Mouse (Mus musculus): ENCODE results near the gene Olfr1471. TPM values are rescaled to one million over a fixed set of nuclear protein-coding genes. Genes with fewer than 3 reads are reported as not detected.
"Not testable (repeated sequence)": the region's sequence is repeated elsewhere in the genome, so short reads cannot be mapped to it uniquely, and the experiment has no call there.

The Olfr1471 gene
- total and polyA plus RNA-seq, 3 experiments: not detected

DNA sequence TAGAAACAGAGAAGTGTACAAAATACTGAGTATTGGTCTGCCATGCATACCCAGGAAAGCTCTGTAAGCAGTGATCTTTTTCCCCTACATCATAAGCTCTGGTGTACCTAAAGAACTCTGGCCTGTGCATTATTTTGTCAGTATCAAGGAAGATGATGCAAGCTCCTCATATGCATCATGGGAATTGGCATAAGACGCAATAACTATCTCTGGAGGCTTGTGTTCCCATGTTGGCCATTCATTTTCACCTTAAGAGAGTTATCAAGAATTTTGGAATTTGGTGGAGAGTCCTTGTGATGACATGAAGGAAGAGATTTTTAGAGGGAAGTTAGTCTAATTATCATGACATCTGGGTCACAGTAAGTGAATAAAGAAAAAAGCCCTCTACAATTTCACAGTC is 12.8 kb downstream of the Olfr1471 start, which contains the start of gene Olfr1472:
Gene Olfr1472 (minus strand): TSS at position 101 of the 400 bp plus-strand sequence.
- in situ Hi-C loops (cut with MboI; ENCODE audit: low pct_ligation_motif_present, low pct_unique_long_range_greater_than_20kb, low sequenced_read_pairs) (no loop called here), dilution Hi-C loops (cut with MboI; ENCODE audit: extremely low pct_ligation_motif_present, extremely low pct_unique_long_range_greater_than_20kb, low sequenced_read_pairs) (no loop called here)
- no peak within 1 kb of the TSS for H3K9ac ChIP-seq (ENCODE audit: insufficient read depth, low read depth)
- H3K9me3 ChIP-seq (replicated peaks; ENCODE audit: low read length): no peaks in the 10 kb centered on the region
- H3K4me2 ChIP-seq (ENCODE audit: insufficient read depth, low read depth, poor library complexity, severe bottlenecking): no peak within 1 kb of the TSS
- DNase-seq (ENCODE audit: extremely low read depth): no peak
- H3K27ac ChIP-seq (ENCODE audit: insufficient read depth, low read depth): no peak within 1 kb of the TSS
- no peaks in the 10 kb centered on the region for H3K79me2 ChIP-seq (replicated peaks; ENCODE audit: control insufficient read depth, extremely low read depth, insufficient read depth, poor library complexity, severe bottlenecking)
- no peak within 1 kb of the TSS for H3K4me3 ChIP-seq (replicated peaks in 1 of 3; ENCODE audit: low read depth in 2 of 3, low read length in 2 of 3, poor library complexity in 1 of 3)
- H3K27me3 ChIP-seq (replicated peaks): no peaks in the 10 kb centered on the region
- TF ChIP-seq MYC (IDR thresholded peaks at IDR 0.05; ENCODE audit: low read depth, low read length) (no peak), EP300 (IDR thresholded peaks at IDR 0.05; ENCODE audit: low read length) (no peak), E2F4 (IDR thresholded peaks at IDR 0.05; ENCODE audit: insufficient replicate concordance, low read depth, low read length) (no peak), ZNF384 (IDR thresholded peaks at IDR 0.05; ENCODE audit: low read depth, low read length) (no peak), POLR2AphosphoS2 (IDR thresholded peaks at IDR 0.05; ENCODE audit: low read depth, low read length) (no peak), TBP (conservative IDR thresholded peaks at IDR 0.05; ENCODE audit: low read depth, low read length) (no peak), JUN (IDR thresholded peaks at IDR 0.05; ENCODE audit: insufficient read depth, low read depth, low read length) (no peak), TCF12 (IDR thresholded peaks at IDR 0.05; ENCODE audit: low read depth, low read length) (no peak), ETS1 (conservative IDR thresholded peaks at IDR 0.05; ENCODE audit: low read depth, low read length) (no peak), ZMIZ1 (IDR thresholded peaks at IDR 0.05; ENCODE audit: low read depth, low read length) (no peak), CHD2 (IDR thresholded peaks at IDR 0.05; ENCODE audit: low read length) (no peak), MAZ (IDR thresholded peaks at IDR 0.05; ENCODE audit: low read depth, low read length) (no peak)
- H3K36me3 ChIP-seq (replicated peaks in 1 of 2; ENCODE audit: control insufficient read depth in 1 of 2, insufficient read depth in 1 of 2, low read length in 1 of 2): no peaks in the 10 kb centered on the region
- H3K4me1 ChIP-seq (ENCODE audit: control insufficient read depth in 1 of 2, insufficient read depth in 2 of 2): no peaks in the 10 kb centered on the region

DNA sequence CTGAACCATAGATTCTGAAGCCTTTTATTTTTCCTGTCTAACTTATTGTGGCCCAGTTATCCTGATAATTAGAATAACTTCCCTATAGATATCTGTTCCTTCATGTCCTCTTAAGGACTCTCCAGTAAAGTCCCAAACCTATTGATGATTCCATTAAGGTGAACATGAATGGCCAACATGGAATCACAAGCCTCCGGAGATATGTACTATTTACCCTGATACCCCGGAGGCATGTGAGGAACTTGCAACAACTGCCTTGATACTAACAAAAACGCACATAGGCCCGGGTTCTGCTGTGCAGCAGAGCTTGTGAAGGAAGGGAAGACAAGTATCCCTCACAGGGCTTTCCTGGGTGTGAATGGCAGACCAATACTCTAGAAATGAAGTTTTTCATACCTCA is 26.1 kb downstream of the Olfr1471 start, which contains the start of gene Olfr1474:
Gene Olfr1474 (plus strand): TSS at position 301 of the 400 bp plus-strand sequence.
- DNase-seq (ENCODE audit: extremely low read depth); H3K79me2 ChIP-seq (replicated peaks; ENCODE audit: control insufficient read depth, extremely low read depth, insufficient read depth, poor library complexity, severe bottlenecking); H3K9me3 ChIP-seq (replicated peaks; ENCODE audit: low read length); H3K4me3 ChIP-seq (replicated peaks in 1 of 3; ENCODE audit: low read depth in 2 of 3, low read length in 2 of 3, poor library complexity in 1 of 3); H3K4me1 ChIP-seq (ENCODE audit: control insufficient read depth in 1 of 2, insufficient read depth in 2 of 2); H3K9ac ChIP-seq (ENCODE audit: insufficient read depth, low read depth); dilution Hi-C loops (cut with MboI; ENCODE audit: extremely low pct_ligation_motif_present, extremely low pct_unique_long_range_greater_than_20kb, low sequenced_read_pairs); H3K27me3 ChIP-seq (replicated peaks); H3K27ac ChIP-seq (ENCODE audit: insufficient read depth, low read depth); in situ Hi-C loops (cut with MboI; ENCODE audit: low pct_ligation_motif_present, low pct_unique_long_range_greater_than_20kb, low sequenced_read_pairs); H3K4me2 ChIP-seq (ENCODE audit: insufficient read depth, low read depth, poor library complexity, severe bottlenecking); H3K36me3 ChIP-seq (replicated peaks in 1 of 2; ENCODE audit: control insufficient read depth in 1 of 2, insufficient read depth in 1 of 2, low read length in 1 of 2): not testable (repeated sequence)

DNA sequence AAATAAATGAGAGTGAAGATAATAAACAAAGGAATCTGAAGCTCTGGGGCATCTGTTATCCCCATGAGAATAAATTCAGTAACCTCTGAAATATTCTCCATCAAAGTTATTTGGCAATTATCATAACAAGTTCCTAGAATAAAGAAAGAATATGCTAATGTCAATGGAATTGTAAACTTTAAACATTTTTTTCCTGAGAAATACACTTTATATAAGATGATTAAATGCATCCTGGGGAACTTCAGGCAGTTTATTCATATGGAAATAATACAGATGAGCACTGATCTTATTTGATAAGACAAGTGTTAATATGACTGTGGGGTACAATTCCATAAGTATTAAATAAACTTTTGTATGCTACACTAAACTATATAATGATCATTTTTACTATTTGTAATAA is 36.9 kb downstream of the Olfr1471 start, which contains the start of gene Olfr1475:
Gene Olfr1475 (minus strand): TSS at position 101 of the 400 bp plus-strand sequence.
- dilution Hi-C loops (cut with MboI; ENCODE audit: extremely low pct_ligation_motif_present, extremely low pct_unique_long_range_greater_than_20kb, low sequenced_read_pairs): no loop called here
- H3K4me3 ChIP-seq (replicated peaks in 1 of 3; ENCODE audit: low read depth in 2 of 3, low read length in 2 of 3, poor library complexity in 1 of 3): no peak within 1 kb of the TSS
- no peaks in the 10 kb centered on the region for H3K9me3 ChIP-seq (replicated peaks; ENCODE audit: low read length)
- H3K27ac ChIP-seq (ENCODE audit: insufficient read depth, low read depth): no peak within 1 kb of the TSS
- TF ChIP-seq SMC3 (IDR thresholded peaks at IDR 0.05; ENCODE audit: low read depth, low read length) (no peak), POLR2AphosphoS2 (IDR thresholded peaks at IDR 0.05; ENCODE audit: low read depth, low read length) (no peak), MXI1 (IDR thresholded peaks at IDR 0.05; ENCODE audit: low read depth, low read length) (no peak), JUND (conservative IDR thresholded peaks at IDR 0.05; ENCODE audit: low read depth, low read length) (no peak), ZNF384 (IDR thresholded peaks at IDR 0.05; ENCODE audit: low read depth, low read length) (no peak), POLR2A (IDR thresholded peaks at IDR 0.05; ENCODE audit: low read depth, low read length) (no peak), CHD2 (IDR thresholded peaks at IDR 0.05; ENCODE audit: low read length) (no peak), ZKSCAN1 (IDR thresholded peaks at IDR 0.05; ENCODE audit: borderline replicate concordance, low read depth, low read length) (no peak), ZMIZ1 (IDR thresholded peaks at IDR 0.05; ENCODE audit: low read depth, low read length) (no peak)
- H3K4me2 ChIP-seq (ENCODE audit: insufficient read depth, low read depth, poor library complexity, severe bottlenecking): no peak within 1 kb of the TSS
- DNase-seq (ENCODE audit: extremely low read depth): no peak
- no peaks in the 10 kb centered on the region for H3K4me1 ChIP-seq (ENCODE audit: control insufficient read depth in 1 of 2, insufficient read depth in 2 of 2)
- no peak within 1 kb of the TSS for H3K9ac ChIP-seq (ENCODE audit: insufficient read depth, low read depth)
- H3K27me3 ChIP-seq (replicated peaks): no peaks in the 10 kb centered on the region
- no peaks in the 10 kb centered on the region for H3K36me3 ChIP-seq (replicated peaks in 1 of 2; ENCODE audit: control insufficient read depth in 1 of 2, insufficient read depth in 1 of 2, low read length in 1 of 2)
- in situ Hi-C loops (cut with MboI; ENCODE audit: low pct_ligation_motif_present, low pct_unique_long_range_greater_than_20kb, low sequenced_read_pairs): no loop called here
- no peaks in the 10 kb centered on the region for H3K79me2 ChIP-seq (replicated peaks; ENCODE audit: control insufficient read depth, extremely low read depth, insufficient read depth, poor library complexity, severe bottlenecking)

Data from CH12.LX (cell line).